Mouse (Mus musculus): Measurements from ENCODE around the gene Col4a3. TPM values are rescaled to one million over a fixed set of nuclear protein-coding genes. Genes with fewer than 3 reads are reported as not detected.

The Col4a3 gene
- polyA plus RNA-seq, 1 experiment = 0.16 TPM

GRCm38 (mm10) chr1:82634545-82635253, 48.0 kb downstream of the Col4a3 start:
- TF ChIP-seq CTCF (IDR thresholded peaks at IDR 0.05; ENCODE audit: borderline replicate concordance, control insufficient read depth, extremely low read depth, insufficient read depth, low read length, poor library complexity) (no peak), POLR2A (IDR thresholded peaks at IDR 0.05; ENCODE audit: control insufficient read depth, extremely low read depth, insufficient read depth, low read length, poor library complexity) (no peak)
- no peak for DNase-seq
- Histone ChIP-seq H3K27me3 (ENCODE audit: control insufficient read depth, insufficient read depth, low read length) (no peaks in the 10 kb centered on the region), H3K36me3 (ENCODE audit: control insufficient read depth, insufficient read depth, low read length) (no peaks in the 10 kb centered on the region), H3K4me3 (ENCODE audit: control insufficient read depth, insufficient read depth, low read length) (no peak overlapping the region), H3K27ac (ENCODE audit: control insufficient read depth, insufficient read depth, low read length) (no peak overlapping the region), H3K4me1 (replicated peaks; ENCODE audit: control insufficient read depth, insufficient read depth, low read length) (no peaks in the 10 kb centered on the region)
- 87% methylated on average over 19 of the region's 19 CpGs for WGBS

GRCm38 (mm10) chr1:82635254-82635620, 48.5 kb downstream of the Col4a3 start:
- 87% methylated on average over 9 of the region's 9 CpGs for WGBS
- TF ChIP-seq POLR2A (IDR thresholded peaks at IDR 0.05; ENCODE audit: control insufficient read depth, extremely low read depth, insufficient read depth, low read length, poor library complexity) (no peak), CTCF (IDR thresholded peaks at IDR 0.05; ENCODE audit: borderline replicate concordance, control insufficient read depth, extremely low read depth, insufficient read depth, low read length, poor library complexity) (no peak)

GRCm38 (mm10) chr1:82636321-82636720, 49.6 kb downstream of the Col4a3 start:
- Histone ChIP-seq H3K4me1 (replicated peaks; ENCODE audit: control insufficient read depth, insufficient read depth, low read length) (no peaks in the 10 kb centered on the region), H3K27ac (ENCODE audit: control insufficient read depth, insufficient read depth, low read length) (no peak overlapping the region), H3K36me3 (ENCODE audit: control insufficient read depth, insufficient read depth, low read length) (no peaks in the 10 kb centered on the region), H3K27me3 (ENCODE audit: control insufficient read depth, insufficient read depth, low read length) (no peaks in the 10 kb centered on the region), H3K4me3 (ENCODE audit: control insufficient read depth, insufficient read depth, low read length) (no peak overlapping the region)
- DNase-seq = no peak
- TF ChIP-seq POLR2A (IDR thresholded peaks at IDR 0.05; ENCODE audit: control insufficient read depth, extremely low read depth, insufficient read depth, low read length, poor library complexity) (no peak), CTCF (IDR thresholded peaks at IDR 0.05; ENCODE audit: borderline replicate concordance, control insufficient read depth, extremely low read depth, insufficient read depth, low read length, poor library complexity) (no peak)
- WGBS = 55% methylated on average over 4 of the region's 4 CpGs

More at GRCm38 (mm10) chr1:82635254-82635620, 48.5 kb downstream of the Col4a3 start:
- H3K27ac ChIP-seq (ENCODE audit: control insufficient read depth, insufficient read depth, low read length) = no peak overlapping the region
- no peak overlapping the region for H3K4me3 ChIP-seq (ENCODE audit: control insufficient read depth, insufficient read depth, low read length)
- H3K27me3 ChIP-seq (ENCODE audit: control insufficient read depth, insufficient read depth, low read length) = no peaks in the 10 kb centered on the region
- DNase-seq = no peak
- no peaks in the 10 kb centered on the region for H3K36me3 ChIP-seq (ENCODE audit: control insufficient read depth, insufficient read depth, low read length)
- H3K4me1 ChIP-seq (replicated peaks; ENCODE audit: control insufficient read depth, insufficient read depth, low read length) = no peaks in the 10 kb centered on the region

- H3K4me3 ChIP-seq (ENCODE audit: control insufficient read depth, insufficient read depth, low read length) = no peak overlapping the region
- no peaks in the 10 kb centered on the region for H3K27me3 ChIP-seq (ENCODE audit: control insufficient read depth, insufficient read depth, low read length)
- H3K27ac ChIP-seq (ENCODE audit: control insufficient read depth, insufficient read depth, low read length) = no peak overlapping the region
- H3K4me1 ChIP-seq (replicated peaks; ENCODE audit: control insufficient read depth, insufficient read depth, low read length) = no peaks in the 10 kb centered on the region
- WGBS = 97% methylated on average over 7 of the region's 7 CpGs
- TF ChIP-seq CTCF (IDR thresholded peaks at IDR 0.05; ENCODE audit: borderline replicate concordance, control insufficient read depth, extremely low read depth, insufficient read depth, low read length, poor library complexity) (no peak), POLR2A (IDR thresholded peaks at IDR 0.05; ENCODE audit: control insufficient read depth, extremely low read depth, insufficient read depth, low read length, poor library complexity) (no peak)
- DNase-seq = no peak
- H3K36me3 ChIP-seq (ENCODE audit: control insufficient read depth, insufficient read depth, low read length) = no peaks in the 10 kb centered on the region
These were observed 50.7 kb downstream of the Col4a3 start for GRCm38 (mm10) chr1:82637414-82637813.

- Histone ChIP-seq H3K27me3 (ENCODE audit: control insufficient read depth, insufficient read depth, low read length) (no peaks in the 10 kb centered on the region), H3K36me3 (ENCODE audit: control insufficient read depth, insufficient read depth, low read length) (no peaks in the 10 kb centered on the region), H3K27ac (ENCODE audit: control insufficient read depth, insufficient read depth, low read length) (no peak overlapping the region), H3K4me1 (replicated peaks; ENCODE audit: control insufficient read depth, insufficient read depth, low read length) (no peaks in the 10 kb centered on the region), H3K4me3 (ENCODE audit: control insufficient read depth, insufficient read depth, low read length) (no peak overlapping the region)
- DNase-seq = no peak
- WGBS = 85% methylated on average over 2 of the region's 2 CpGs
- no peak for TF ChIP-seq POLR2A (IDR thresholded peaks at IDR 0.05; ENCODE audit: control insufficient read depth, extremely low read depth, insufficient read depth, low read length, poor library complexity)
- no peak for TF ChIP-seq CTCF (IDR thresholded peaks at IDR 0.05; ENCODE audit: borderline replicate concordance, control insufficient read depth, extremely low read depth, insufficient read depth, low read length, poor library complexity)
These were observed 51.7 kb downstream of the Col4a3 start for GRCm38 (mm10) chr1:82638428-82638827.

GRCm38 (mm10) chr1:82641316-82641987, 54.7 kb downstream of the Col4a3 start:
- Histone ChIP-seq H3K27ac (ENCODE audit: control insufficient read depth, insufficient read depth, low read length) (no peak overlapping the region), H3K4me1 (replicated peaks; ENCODE audit: control insufficient read depth, insufficient read depth, low read length) (no peaks in the 10 kb centered on the region), H3K27me3 (ENCODE audit: control insufficient read depth, insufficient read depth, low read length) (no peaks in the 10 kb centered on the region), H3K4me3 (ENCODE audit: control insufficient read depth, insufficient read depth, low read length) (no peak overlapping the region), H3K36me3 (ENCODE audit: control insufficient read depth, insufficient read depth, low read length) (no peaks in the 10 kb centered on the region)
- DNase-seq = peak; percentile 54
- TF ChIP-seq POLR2A (IDR thresholded peaks at IDR 0.05; ENCODE audit: control insufficient read depth, extremely low read depth, insufficient read depth, low read length, poor library complexity) = no peak
- peak; percentile 77; the same call in 1 of the 2 replicates for TF ChIP-seq CTCF (IDR thresholded peaks at IDR 0.05; ENCODE audit: borderline replicate concordance, control insufficient read depth, extremely low read depth, insufficient read depth, low read length, poor library complexity)
- WGBS = 43% methylated on average over 18 of the region's 18 CpGs

Data from thymus, adult 2 months (tissue).